Mouse (Mus musculus) lung, postnatal 36 days (tissue): Measurements from ENCODE around the gene Spint3.
"Not testable (repeated sequence)": the region's sequence is repeated elsewhere in the genome, so short reads cannot be mapped to it uniquely, and the experiment has no call there.

Experiments
- DNase-seq: peaks from one replicate; pipeline ENCODE4 v3.0.0; 2022; ENCODE audit warnings: mixed read lengths

Spint3 gene

DNA sequence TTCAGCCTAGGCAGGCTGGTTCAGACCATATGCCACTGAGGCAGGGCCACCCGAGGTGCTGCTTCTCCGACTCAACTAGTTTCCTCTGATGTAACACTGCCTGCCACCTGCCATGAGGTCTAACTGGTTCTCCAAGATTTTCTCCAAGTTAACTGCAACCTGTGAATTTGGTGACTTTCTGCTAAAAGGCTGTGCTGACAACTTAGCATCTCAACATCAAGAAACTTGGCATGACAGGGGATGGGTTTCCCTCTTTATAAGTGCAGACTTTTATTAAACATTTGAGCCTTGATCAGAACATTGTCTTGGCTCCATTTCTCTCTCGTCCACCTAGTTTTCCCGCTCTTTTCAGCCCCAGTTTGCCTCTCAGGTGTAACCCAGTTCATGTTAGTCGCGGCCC is at the start of gene Spint3:
TSS of gene Spint3 (minus strand) at position 101 of the 400 bp plus-strand sequence.
- not testable (repeated sequence) for DNase-seq

- no peak for DNase-seq
Observed at GRCm38 (mm10) chr2:164621775-164622174, 48.5 kb upstream of the Spint3 start.

- peak; percentile 35 for DNase-seq
Observed at GRCm38 (mm10) chr2:164619050-164619449, 45.8 kb upstream of the Spint3 start.

GRCm38 (mm10) chr2:164615386-164615785 is 42.1 kb upstream of the Spint3 start:
- DNase-seq: no peak

DNA sequence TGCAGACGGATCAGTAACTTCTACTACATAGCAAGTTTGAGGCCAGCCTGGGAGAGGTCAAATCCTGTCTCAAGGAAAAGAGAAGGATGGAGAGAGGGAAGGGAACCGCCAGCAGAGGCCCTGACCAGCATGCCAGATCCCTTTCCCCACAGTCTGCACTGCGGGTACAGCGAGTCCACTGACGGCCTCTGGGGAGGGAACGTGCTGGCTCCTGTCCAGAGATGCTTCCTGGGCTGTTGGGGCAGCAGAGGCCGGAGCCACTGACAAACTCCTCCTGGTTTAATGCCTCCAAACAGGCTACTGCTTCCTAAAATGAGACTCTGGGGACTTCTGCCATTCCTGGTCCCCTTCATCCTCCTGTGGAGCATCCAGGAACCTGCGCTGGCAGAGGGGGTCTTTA is 40.2 kb upstream of the Spint3 start, which contains the start of the genes Wfdc6b and Wfdc8:
TSS of gene Wfdc6b (plus strand) at position 52 of the 400 bp plus-strand sequence.
TSS of gene Wfdc8 (minus strand) at position 156 of the 400 bp plus-strand sequence.
- DNase-seq: peak; percentile 78

DNA sequence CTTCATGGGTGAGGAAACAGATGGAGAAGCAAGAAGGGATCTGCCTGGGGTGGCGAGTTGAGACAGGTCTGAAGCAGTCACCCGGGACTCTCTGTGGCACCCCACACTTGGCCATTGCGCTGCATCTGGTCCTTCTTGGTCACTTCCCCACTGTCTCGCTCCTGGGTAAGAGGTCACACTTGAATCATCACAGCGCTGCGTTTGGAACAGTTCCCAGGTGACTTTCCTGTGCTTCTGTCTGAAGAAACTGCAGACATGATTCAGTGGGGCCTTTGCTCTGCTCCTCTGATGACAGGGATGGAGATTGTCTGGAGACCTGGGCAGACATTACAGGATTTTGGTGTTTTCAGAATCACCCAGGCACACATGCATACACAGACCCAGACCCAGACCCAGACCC is 35.5 kb upstream of the Spint3 start:
- no peak for DNase-seq

DNA sequence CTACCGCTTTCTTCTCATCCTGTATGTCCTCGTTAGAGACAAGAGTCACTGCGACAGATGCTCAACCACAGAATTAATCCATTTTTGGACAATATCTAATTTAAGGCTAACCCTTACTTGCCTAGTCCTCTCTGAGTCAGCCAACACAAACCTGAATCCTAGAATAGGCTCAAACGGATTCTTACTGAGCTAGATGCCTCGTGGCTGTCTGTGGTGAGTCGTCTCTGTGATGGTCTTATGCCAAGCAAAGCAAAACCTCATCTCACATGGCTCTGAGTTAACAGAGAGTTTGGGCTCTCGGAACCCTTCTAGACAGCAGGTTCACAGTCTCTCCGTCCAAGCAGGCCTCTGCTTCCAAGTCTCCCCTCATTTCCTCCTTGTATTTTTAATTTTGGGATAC is 31.2 kb upstream of the Spint3 start:
- DNase-seq: no peak

DNA sequence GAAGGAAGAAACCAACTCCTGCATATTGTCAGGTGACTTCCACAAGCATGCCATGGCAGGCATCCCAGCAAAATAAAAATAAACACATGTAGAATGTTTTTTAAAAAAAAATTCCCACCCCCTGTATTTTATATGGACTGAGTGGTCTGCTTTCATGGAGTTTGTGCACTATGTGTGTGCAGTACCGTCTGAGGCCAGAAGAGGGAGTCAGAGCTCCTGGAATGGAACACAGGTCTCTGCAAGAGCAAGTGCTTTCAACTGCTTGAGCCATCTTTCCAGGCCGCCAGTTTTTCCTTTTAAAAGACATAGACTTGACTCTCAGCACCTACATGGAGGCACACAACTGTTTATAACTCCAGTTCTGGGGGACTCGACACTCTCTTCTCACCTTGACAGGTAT is 30.2 kb upstream of the Spint3 start:
- no peak for DNase-seq

- DNase-seq: no peak
Observed at GRCm38 (mm10) chr2:164600179-164600578, 26.9 kb upstream of the Spint3 start.

GRCm38 (mm10) chr2:164593494-164593893 is 20.2 kb upstream of the Spint3 start, which contains the start of gene Eppin:
Gene Eppin (minus strand): TSS chr2:164593594.
- DNase-seq: no peak

GRCm38 (mm10) chr2:164592014-164592413 is 18.8 kb upstream of the Spint3 start:
- DNase-seq: peak; percentile 38

DNA sequence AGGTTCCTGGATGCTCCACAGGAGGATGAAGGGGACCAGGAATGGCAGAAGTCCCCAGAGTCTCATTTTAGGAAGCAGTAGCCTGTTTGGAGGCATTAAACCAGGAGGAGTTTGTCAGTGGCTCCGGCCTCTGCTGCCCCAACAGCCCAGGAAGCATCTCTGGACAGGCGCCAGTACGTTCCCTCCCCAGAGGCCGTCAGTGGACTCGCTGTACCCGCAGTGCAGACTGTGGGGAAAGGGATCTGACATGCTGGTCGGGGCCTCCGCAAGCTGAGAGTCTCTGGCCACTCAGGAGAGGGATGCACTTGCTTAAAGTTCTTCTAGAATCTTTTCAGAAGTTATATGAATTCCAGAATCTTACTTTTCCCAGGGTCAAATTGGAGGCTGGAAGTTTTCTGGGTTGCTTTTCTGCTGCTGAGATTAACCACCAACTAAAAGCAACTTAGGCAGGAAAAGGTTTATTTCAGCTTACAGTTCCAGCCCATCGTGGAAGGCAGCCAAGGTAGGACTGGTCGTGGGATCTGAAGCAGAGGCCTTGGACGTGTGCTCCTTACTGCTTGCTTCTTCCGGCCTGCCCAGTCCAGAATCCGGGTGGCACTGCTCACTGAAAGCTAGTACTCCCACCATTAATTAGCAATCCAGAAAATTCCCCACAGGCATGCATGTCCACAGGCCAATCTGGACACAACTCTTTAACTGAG is 11.9 kb upstream of the Spint3 start, which contains the start of gene Wfdc6a:
TSS of gene Wfdc6a (minus strand) at position 423 of the 701 bp plus-strand sequence.
- peak; percentile 50 for DNase-seq

- DNase-seq: no peak
Observed at GRCm38 (mm10) chr2:164567460-164567859, 5.8 kb downstream of the Spint3 start.

GRCm38 (mm10) chr2:164566997-164567396 is 6.3 kb downstream of the Spint3 start:
- DNase-seq: no peak

DNA sequence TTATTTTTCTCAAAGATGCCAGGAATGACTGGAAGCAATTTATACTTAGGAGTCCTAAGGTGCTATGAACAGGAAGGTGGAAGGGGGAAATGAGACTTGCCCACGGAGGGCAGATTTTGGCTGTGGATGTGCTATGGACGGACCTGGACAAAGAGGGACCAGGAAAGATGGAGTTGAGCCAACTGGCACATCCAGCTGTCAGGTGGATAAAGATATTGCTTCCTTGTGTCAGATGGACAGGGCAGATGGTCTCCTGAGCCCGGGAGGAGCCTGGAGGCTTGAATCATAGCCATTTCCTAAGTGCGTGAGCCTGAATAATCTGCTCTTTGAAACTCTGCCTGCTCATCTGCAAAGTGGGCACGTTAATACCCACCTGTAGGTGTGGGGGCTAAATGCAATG is 8.9 kb downstream of the Spint3 start:
- DNase-seq: no peak

- DNase-seq: peak; percentile 59
Observed at GRCm38 (mm10) chr2:164563339-164564038, 9.8 kb downstream of the Spint3 start.

- DNase-seq: peak; percentile 87
Observed at GRCm38 (mm10) chr2:164562391-164563188, 10.7 kb downstream of the Spint3 start, which contains the start of gene Wfdc2. Gene Wfdc2 (plus strand): TSS chr2:164562413.

- DNase-seq: no peak
Observed at GRCm38 (mm10) chr2:164560106-164560505, 13.2 kb downstream of the Spint3 start.

DNA sequence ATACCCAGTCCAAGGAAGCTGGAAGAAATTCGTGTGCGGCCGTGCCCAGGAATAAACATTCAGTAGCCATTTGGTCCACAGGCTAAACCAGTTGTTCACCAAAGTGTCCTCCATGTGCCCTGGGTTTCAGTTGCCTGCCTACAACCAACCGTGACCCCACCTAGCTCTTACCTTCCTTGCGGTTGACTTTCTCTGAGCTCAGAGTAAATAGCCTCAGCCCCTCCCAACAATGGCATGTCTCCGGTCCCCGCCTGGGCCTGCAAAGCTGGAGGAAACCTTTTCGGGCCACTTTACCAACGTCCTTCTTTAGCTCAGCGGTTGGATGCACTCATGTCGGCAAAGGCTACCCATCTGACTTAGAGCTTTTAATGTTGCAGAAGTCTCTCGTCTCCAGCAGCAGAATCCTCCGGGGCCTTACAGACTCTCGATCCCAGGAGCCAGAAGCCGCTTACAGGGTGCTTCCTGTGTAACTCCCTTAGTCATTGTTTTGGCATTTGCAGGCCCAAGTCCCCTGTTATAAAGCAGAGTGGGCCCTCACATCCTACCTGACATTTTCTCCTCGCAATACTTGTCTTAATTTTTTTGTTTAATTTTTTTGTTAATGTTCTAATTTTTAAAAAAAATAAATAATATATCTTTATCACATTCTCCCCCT is 14.1 kb downstream of the Spint3 start:
- peak; percentile 74 for DNase-seq

DNA sequence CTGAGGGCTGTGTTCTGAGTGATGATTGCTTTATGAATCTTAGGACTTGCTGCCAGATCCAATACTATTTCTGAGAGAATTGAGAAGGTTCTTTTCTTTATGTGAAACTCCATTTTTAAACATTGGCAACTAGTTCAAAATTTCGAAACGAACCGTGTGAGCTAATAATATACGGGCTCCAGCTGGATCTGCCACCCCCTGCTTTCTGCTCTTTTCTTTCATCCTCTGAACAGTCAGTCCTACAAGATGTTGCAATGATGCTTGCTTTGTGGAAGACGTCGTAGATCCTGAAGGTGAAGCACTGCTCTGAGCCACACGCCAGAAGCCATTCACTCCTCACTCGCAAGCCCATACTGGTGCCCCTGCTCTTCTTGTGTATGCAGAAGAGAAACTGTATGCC is 14.8 kb downstream of the Spint3 start:
- no peak for DNase-seq

GRCm38 (mm10) chr2:164551502-164551901 is 21.8 kb downstream of the Spint3 start:
- DNase-seq: peak; percentile 58

DNA sequence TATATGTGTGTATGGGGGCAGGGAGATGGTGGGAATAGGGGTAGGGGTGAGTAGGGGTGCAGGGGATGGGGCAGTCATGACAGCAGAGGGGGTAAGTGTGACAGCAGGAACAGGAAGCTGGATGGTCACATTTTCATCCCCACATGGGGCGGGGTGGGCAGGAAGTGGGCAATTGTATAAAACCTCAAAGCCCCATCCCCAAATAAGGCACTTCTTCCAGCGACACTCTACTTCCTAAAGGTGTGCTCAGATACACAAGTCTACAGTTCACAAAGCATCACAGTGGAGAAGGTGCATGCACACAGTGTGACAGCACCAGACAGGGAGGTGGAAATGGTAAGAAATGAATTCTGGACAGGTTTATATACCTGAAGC is 22.4 kb downstream of the Spint3 start:
- no peak for DNase-seq
